Mouse (Mus musculus): ENCODE data around the gene Cav1.

DNA sequence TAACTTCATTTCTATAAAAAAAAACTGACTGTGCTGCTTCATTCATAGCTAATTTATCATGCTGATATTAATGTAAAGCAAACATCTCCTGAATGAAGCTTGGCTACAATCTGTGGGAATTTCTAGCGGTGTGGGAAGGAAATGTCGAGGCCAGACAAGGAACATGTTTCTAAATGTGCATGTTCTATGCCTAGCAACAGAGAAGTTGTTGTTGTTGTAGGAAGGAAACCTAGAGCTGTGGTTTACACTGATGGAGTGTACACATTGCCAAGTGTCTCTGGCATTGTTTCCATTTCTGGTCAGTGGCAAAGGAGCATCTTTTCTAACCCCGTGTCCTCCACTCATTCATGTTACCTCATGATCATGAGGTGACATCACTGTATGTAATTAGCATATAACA, 23.7 kb downstream of the Cav1 start:
- TF ChIP-seq CTCF (IDR thresholded peaks at IDR 0.05; ENCODE audit: extremely low read depth, insufficient read depth, insufficient read length, insufficient replicate concordance) = no peak
- no peak for TF ChIP-seq POLR2A (IDR thresholded peaks at IDR 0.05; ENCODE audit: low read depth, low read length)

Data from spleen, adult 2 months (tissue).